In genomic region chr4:149868009-149868408, GRCm38 (mm10) we compare ENCODE assay signal across 15 mouse cellular contexts.
A peak's percentile ranks its signal among the peaks of the same experiment; 100 is the strongest.
DNase-seq lines count a peak whose midpoint lies in the region; ATAC-seq and TF ChIP-seq lines count a peak whose summit lies in the region.
"Had no signal": no experiment of that assay in that cellular context is flagged by ENCODE, and none has a peak within 500 bp of the region (broad histone marks: within the 10 kb centered on the region; RNA-seq: fewer than 3 reads in every experiment).

No protein-coding gene starts in this region.

- no peaks in the 10 kb centered on the region for H3K27me3 ChIP-seq in kidney, adult 2 months (replicated peaks; ENCODE audit: control insufficient read depth, insufficient read depth, low read length)
- no peaks in the 10 kb centered on the region for H3K27me3 ChIP-seq in lung, postnatal 0 days (replicated peaks; ENCODE audit: insufficient read depth, low read length)
- H3K27me3 ChIP-seq in limb, embryonic 12.5 days: no peaks in the 10 kb centered on the region; the same call in 1 of the 2 replicates
- no peaks in the 10 kb centered on the region for H3K27me3 ChIP-seq in stomach, postnatal 0 days (ENCODE audit: control insufficient read depth, insufficient read depth, low read length)
- H3K27me3 ChIP-seq in hindbrain, embryonic 12.5 days: no peaks in the 10 kb centered on the region
- H3K27me3 ChIP-seq: midbrain, embryonic 13.5 days had no signal

- no peaks in the 10 kb centered on the region for H3K36me3 ChIP-seq in kidney, adult 2 months (ENCODE audit: control insufficient read depth, insufficient read depth, low read length)
- no peaks in the 10 kb centered on the region for H3K36me3 ChIP-seq in lung, postnatal 0 days (ENCODE audit: insufficient read depth, low read length)
- no peaks in the 10 kb centered on the region for H3K36me3 ChIP-seq in limb, embryonic 12.5 days
- H3K36me3 ChIP-seq in stomach, postnatal 0 days (ENCODE audit: control insufficient read depth, insufficient read depth, low read length): no peaks in the 10 kb centered on the region
- no peaks in the 10 kb centered on the region for H3K36me3 ChIP-seq in hindbrain, embryonic 12.5 days
- H3K36me3 ChIP-seq: midbrain, embryonic 13.5 days had no signal

- no peak for TF ChIP-seq POLR2A in kidney, adult 2 months (IDR thresholded peaks at IDR 0.05; ENCODE audit: low read depth, low read length)
- no peak for TF ChIP-seq POLR2A in lung, adult 2 months (IDR thresholded peaks at IDR 0.05; ENCODE audit: borderline replicate concordance, extremely low read depth, low read depth, low read length)

- no peaks in the 10 kb centered on the region for H3K9me3 ChIP-seq in lung, postnatal 0 days (ENCODE audit: low read length)
- 0 out of 2 replicates have a peak, but pooled peaks cover 3% of the 10 kb centered on the region for H3K9me3 ChIP-seq in limb, embryonic 12.5 days
- no peaks in the 10 kb centered on the region for H3K9me3 ChIP-seq in stomach, postnatal 0 days (ENCODE audit: control insufficient read depth, low read length)
- no peaks in the 10 kb centered on the region for H3K9me3 ChIP-seq in hindbrain, embryonic 12.5 days (replicated peaks)
- H3K9me3 ChIP-seq: midbrain, embryonic 13.5 days had no signal

- no peak for ATAC-seq in lung, postnatal 0 days
- no peak for ATAC-seq in limb, embryonic 12.5 days (ENCODE audit: insufficient number of reproducible peaks, insufficient read depth, low FRiP score, low TSS enrichment, low read depth)
- no peak for ATAC-seq in stomach, postnatal 0 days (ENCODE audit: low FRiP score, low TSS enrichment)
- ATAC-seq in hindbrain, embryonic 12.5 days (ENCODE audit: low FRiP score): no peak
- ATAC-seq: hindbrain, embryonic 16.5 days; midbrain, embryonic 13.5 days had no signal

- H3K9ac ChIP-seq in lung, postnatal 0 days (replicated peaks; ENCODE audit: low read depth): no peak overlapping the region
- no peak overlapping the region for H3K9ac ChIP-seq in limb, embryonic 12.5 days (replicated peaks)
- H3K9ac ChIP-seq in stomach, postnatal 0 days (ENCODE audit: low read length): no peak overlapping the region
- H3K9ac ChIP-seq in hindbrain, embryonic 12.5 days: no peak overlapping the region
- H3K9ac ChIP-seq: midbrain, embryonic 13.5 days had no signal

- TF ChIP-seq EP300 in lung, postnatal 0 days (IDR thresholded peaks at IDR 0.05): no peak
- no peak for TF ChIP-seq EP300 in stomach, postnatal 0 days (optimal IDR thresholded peaks at IDR 0.05)

- WGBS in kidney, adult 2 months: 58% methylated on average over 9 of the region's 9 CpGs
- WGBS in lung, postnatal 0 days: 44% methylated on average over 9 of the region's 9 CpGs
- WGBS in lung, adult 2 months: 50% methylated on average over 9 of the region's 9 CpGs
- 75% methylated on average over 9 of the region's 9 CpGs for WGBS in limb, embryonic 12.5 days
- 41% methylated on average over 9 of the region's 9 CpGs for WGBS in stomach, postnatal 0 days
- WGBS in hindbrain, embryonic 12.5 days: 75% methylated on average over 9 of the region's 9 CpGs

- no peak overlapping the region for H3K4me2 ChIP-seq in lung, postnatal 0 days (replicated peaks; ENCODE audit: low read depth, low read length)
- H3K4me2 ChIP-seq in limb, embryonic 12.5 days: no peak overlapping the region
- no peak overlapping the region for H3K4me2 ChIP-seq in stomach, postnatal 0 days (replicated peaks; ENCODE audit: low read depth)
- H3K4me2 ChIP-seq in hindbrain, embryonic 12.5 days (replicated peaks): no peak overlapping the region
- H3K4me2 ChIP-seq: midbrain, embryonic 13.5 days had no signal

- peak overlapping the region; percentile 69; the same call in 1 of the 2 replicates for H3K27ac ChIP-seq in kidney, adult 2 months (ENCODE audit: insufficient read depth, low read depth, low read length)
- H3K27ac ChIP-seq in lung, postnatal 0 days (ENCODE audit: low read length): peak overlapping the region; percentile 39; the same call in 1 of the 2 replicates
- H3K27ac ChIP-seq in limb, embryonic 12.5 days: 0 out of 2 replicates have a peak overlapping the region, but pooled peaks have one; percentile 45
- peak overlapping the region; percentile 70 for H3K27ac ChIP-seq in stomach, postnatal 0 days (replicated peaks)
- H3K27ac ChIP-seq in hindbrain, embryonic 12.5 days: no peak overlapping the region
- H3K27ac ChIP-seq: macrophage; midbrain, embryonic 13.5 days had no signal

- TF ChIP-seq CTCF in kidney, adult 2 months (conservative IDR thresholded peaks at IDR 0.05; ENCODE audit: insufficient read depth, insufficient read length, low read depth, low read length): no peak
- TF ChIP-seq CTCF in lung, postnatal 0 days (IDR thresholded peaks at IDR 0.05): no peak
- TF ChIP-seq CTCF in lung, adult 2 months (IDR thresholded peaks at IDR 0.05; ENCODE audit: insufficient read depth, low read length): no peak
- no peak for TF ChIP-seq CTCF in stomach, postnatal 0 days (IDR thresholded peaks at IDR 0.05; ENCODE audit: low read depth)

- DNase-seq in kidney, adult 2 months: peak; percentile 45
- DNase-seq in kidney, postnatal 25 days: no peak
- peak; percentile 67 for DNase-seq in lung, postnatal 0 days (ENCODE audit: low spot score)
- DNase-seq in lung, adult 2 months: no peak
- DNase-seq in stomach, postnatal 0 days (ENCODE audit: low spot score): no peak
- DNase-seq: adrenal gland, postnatal 25 days; cerebellum, postnatal 10 days; heart, adult 11 months; liver; thymus, adult 18-20 months had no signal

- H3K4me1 ChIP-seq in kidney, adult 2 months (ENCODE audit: control insufficient read depth, insufficient read depth, low read length): no peaks in the 10 kb centered on the region
- no peaks in the 10 kb centered on the region for H3K4me1 ChIP-seq in lung, postnatal 0 days (ENCODE audit: insufficient read depth, low read depth, low read length)
- no peaks in the 10 kb centered on the region for H3K4me1 ChIP-seq in lung, adult 2 months (ENCODE audit: control insufficient read depth, insufficient read depth, low read length)
- H3K4me1 ChIP-seq in limb, embryonic 12.5 days (replicated peaks): peaks cover 22% of the 10 kb centered on the region
- no peaks in the 10 kb centered on the region for H3K4me1 ChIP-seq in stomach, postnatal 0 days (replicated peaks; ENCODE audit: control insufficient read depth, insufficient read depth)
- H3K4me1 ChIP-seq in hindbrain, embryonic 12.5 days: peaks cover 3% of the 10 kb centered on the region; the same call in 1 of the 2 replicates
- H3K4me1 ChIP-seq: midbrain, embryonic 13.5 days had no signal

- no peak overlapping the region for H3K4me3 ChIP-seq in kidney, adult 2 months (ENCODE audit: insufficient read depth, low read depth, low read length)
- H3K4me3 ChIP-seq in lung, postnatal 0 days (ENCODE audit: low read depth, low read length): no peak overlapping the region
- H3K4me3 ChIP-seq in lung, adult 2 months (replicated peaks; ENCODE audit: extremely low read depth, low read depth, low read length): no peak overlapping the region
- H3K4me3 ChIP-seq in limb, embryonic 12.5 days (replicated peaks): no peak overlapping the region
- no peak overlapping the region for H3K4me3 ChIP-seq in stomach, postnatal 0 days (ENCODE audit: low read depth, low read length)
- no peak overlapping the region for H3K4me3 ChIP-seq in hindbrain, embryonic 12.5 days
- H3K4me3 ChIP-seq: midbrain, embryonic 13.5 days had no signal

Comparison
In these comparisons a context has a peak if more than half of its experiments do, and no peak if none do; other contexts are left out.
1. DNase-seq: peak in kidney, adult 2 months (single experiment) and lung, postnatal 0 days (single experiment); none in kidney, postnatal 25 days (0 of 2), lung, adult 2 months (single experiment) and stomach, postnatal 0 days (single experiment).